Mouse (Mus musculus): ENCODE measurements around the gene B3gnt9. TPM values are rescaled to one million over a fixed set of nuclear protein-coding genes. Genes with fewer than 3 reads are reported as not detected.
A peak's percentile ranks its signal among the peaks of the same experiment; 100 is the strongest.

Gene B3gnt9
- 9.6 and 13.5 TPM in 2 replicates for polyA plus RNA-seq (2015; fragmentation: Nextera tagmentation; extraction: Ambion mirVana)

DNA sequence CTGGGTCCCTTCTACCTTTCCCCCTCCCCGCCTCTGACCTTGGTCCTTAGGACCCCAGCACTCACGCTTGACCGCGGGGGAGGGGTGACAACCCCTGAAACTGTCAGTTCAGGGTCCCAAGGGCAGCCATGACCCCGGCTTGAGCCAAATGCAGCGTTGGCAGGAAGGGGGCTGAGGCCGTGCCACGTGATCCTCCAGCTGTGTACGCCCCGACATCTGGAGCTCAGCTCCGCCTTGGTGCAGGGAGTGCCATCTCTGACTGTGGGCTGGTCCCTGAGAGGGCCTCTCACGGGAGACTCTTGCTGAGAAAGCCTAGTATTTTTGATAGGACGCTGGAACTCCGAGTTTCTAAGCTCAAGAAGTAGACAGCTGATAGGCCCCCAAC lies at the start of gene B3gnt9:
Gene B3gnt9, minus strand, starts transcription at position 188 of the 385 bp plus-strand sequence.
- WGBS: under 1% methylated on average over 14 of the region's 14 CpGs
- Histone ChIP-seq H3K4me2 (peak within 1 kb of the TSS; percentile 100), H3K27me3 (peaks cover 49% of the 10 kb centered on the region), H3K27ac (peak within 1 kb of the TSS; percentile 85), H3K9me3 (replicated peaks) (no peaks in the 10 kb centered on the region), H3K4me3 (replicated peaks) (peak within 1 kb of the TSS; percentile 71), H3K36me3 (peaks cover 31% of the 10 kb centered on the region), H3K9ac (peak within 1 kb of the TSS; percentile 65), H3K4me1 (peaks cover 39% of the 10 kb centered on the region)
- ATAC-seq (replicated peaks; ENCODE audit: low FRiP score): peak; percentile 72

DNA sequence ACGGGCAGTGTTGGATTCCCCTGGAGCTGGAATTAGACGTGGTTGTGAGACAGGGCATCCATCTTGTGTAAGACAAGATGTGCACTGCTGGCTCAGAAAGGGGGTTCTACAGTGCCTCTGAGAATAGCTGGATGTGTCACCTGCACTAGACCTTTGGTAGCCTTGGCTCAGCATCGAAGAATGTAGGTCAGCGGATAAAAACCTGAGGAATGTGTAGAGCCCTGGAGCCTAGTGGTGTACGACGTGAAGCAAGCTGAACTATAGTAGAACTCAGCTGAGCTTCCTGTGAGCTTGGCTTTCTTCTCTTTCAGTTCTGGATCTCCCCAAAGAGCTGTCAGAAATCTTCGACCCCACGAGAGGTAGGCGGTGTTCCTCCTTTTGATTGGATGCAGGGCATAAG lies 48.9 kb upstream of the B3gnt9 start:
- H3K4me2 ChIP-seq: no peak overlapping the region
- H3K4me3 ChIP-seq (replicated peaks): no peak overlapping the region
- WGBS: 78% methylated on average over 9 of the region's 9 CpGs
- ATAC-seq (replicated peaks; ENCODE audit: low FRiP score): no peak
- peak overlapping the region; percentile 91; the same call in 1 of the 2 replicates for H3K27ac ChIP-seq
- H3K27me3 ChIP-seq: no peaks in the 10 kb centered on the region
- peaks cover 78% of the 10 kb centered on the region for H3K36me3 ChIP-seq
- no peak overlapping the region for H3K9ac ChIP-seq
- H3K4me1 ChIP-seq: peaks cover 30% of the 10 kb centered on the region
- no peaks in the 10 kb centered on the region for H3K9me3 ChIP-seq (replicated peaks)

DNA sequence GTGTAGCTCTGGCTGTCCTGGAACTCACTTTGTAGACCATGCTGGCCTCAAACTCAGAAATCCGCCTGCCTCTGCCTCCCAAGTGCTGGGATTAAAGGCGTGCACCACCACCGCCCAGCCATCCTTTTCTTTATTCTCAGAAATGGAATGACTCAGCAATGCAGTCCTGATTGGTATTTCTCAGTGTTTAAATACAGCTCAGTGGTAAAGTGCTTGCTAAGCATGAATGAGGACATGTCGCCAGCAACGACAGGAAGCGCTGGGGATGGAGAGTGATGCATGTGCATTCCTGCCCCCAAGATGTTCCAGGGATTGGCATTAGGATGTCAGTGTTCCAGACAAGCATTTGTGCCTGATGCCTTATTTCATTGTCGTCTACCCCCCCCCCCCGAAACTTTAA lies 48.4 kb upstream of the B3gnt9 start:
- H3K36me3 ChIP-seq: peaks cover 78% of the 10 kb centered on the region
- no peak overlapping the region for H3K27ac ChIP-seq
- H3K4me3 ChIP-seq (replicated peaks): no peak overlapping the region
- no peaks in the 10 kb centered on the region for H3K9me3 ChIP-seq (replicated peaks)
- H3K27me3 ChIP-seq: no peaks in the 10 kb centered on the region
- H3K4me1 ChIP-seq: peaks cover 34% of the 10 kb centered on the region
- no peak for ATAC-seq (replicated peaks; ENCODE audit: low FRiP score)
- no peak overlapping the region for H3K4me2 ChIP-seq
- no peak overlapping the region for H3K9ac ChIP-seq
- WGBS: 84% methylated on average over 8 of the region's 8 CpGs

DNA sequence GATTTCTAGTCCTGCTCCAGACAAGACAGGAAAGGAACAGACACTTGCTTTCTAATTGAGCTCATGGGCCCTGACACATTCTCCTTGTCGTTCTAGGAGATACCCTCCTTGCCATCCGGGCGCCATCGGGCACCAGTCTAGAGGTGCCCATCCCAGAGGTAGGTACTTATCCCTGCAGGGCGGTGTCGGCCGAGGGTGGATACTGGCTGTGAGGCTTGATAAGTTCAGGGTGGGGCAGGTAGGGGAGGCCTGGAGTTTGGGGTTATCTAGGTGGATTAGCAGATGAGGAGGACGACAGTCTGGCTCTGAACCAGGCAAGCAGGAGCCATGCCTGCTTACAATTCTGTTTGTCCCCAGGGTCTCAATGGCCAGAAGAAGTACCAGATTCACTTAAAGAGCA lies 45.0 kb upstream of the B3gnt9 start:
- Histone ChIP-seq H3K27ac (no peak overlapping the region), H3K9me3 (replicated peaks) (no peaks in the 10 kb centered on the region), H3K9ac (no peak overlapping the region), H3K4me3 (replicated peaks) (no peak overlapping the region), H3K4me1 (peaks cover 34% of the 10 kb centered on the region), H3K4me2 (no peak overlapping the region), H3K36me3 (peaks cover 65% of the 10 kb centered on the region), H3K27me3 (no peaks in the 10 kb centered on the region)
- peak; percentile 59; the same call in 1 of the 2 replicates for ATAC-seq (replicated peaks; ENCODE audit: low FRiP score)
- WGBS: 94% methylated on average over 8 of the region's 8 CpGs

DNA sequence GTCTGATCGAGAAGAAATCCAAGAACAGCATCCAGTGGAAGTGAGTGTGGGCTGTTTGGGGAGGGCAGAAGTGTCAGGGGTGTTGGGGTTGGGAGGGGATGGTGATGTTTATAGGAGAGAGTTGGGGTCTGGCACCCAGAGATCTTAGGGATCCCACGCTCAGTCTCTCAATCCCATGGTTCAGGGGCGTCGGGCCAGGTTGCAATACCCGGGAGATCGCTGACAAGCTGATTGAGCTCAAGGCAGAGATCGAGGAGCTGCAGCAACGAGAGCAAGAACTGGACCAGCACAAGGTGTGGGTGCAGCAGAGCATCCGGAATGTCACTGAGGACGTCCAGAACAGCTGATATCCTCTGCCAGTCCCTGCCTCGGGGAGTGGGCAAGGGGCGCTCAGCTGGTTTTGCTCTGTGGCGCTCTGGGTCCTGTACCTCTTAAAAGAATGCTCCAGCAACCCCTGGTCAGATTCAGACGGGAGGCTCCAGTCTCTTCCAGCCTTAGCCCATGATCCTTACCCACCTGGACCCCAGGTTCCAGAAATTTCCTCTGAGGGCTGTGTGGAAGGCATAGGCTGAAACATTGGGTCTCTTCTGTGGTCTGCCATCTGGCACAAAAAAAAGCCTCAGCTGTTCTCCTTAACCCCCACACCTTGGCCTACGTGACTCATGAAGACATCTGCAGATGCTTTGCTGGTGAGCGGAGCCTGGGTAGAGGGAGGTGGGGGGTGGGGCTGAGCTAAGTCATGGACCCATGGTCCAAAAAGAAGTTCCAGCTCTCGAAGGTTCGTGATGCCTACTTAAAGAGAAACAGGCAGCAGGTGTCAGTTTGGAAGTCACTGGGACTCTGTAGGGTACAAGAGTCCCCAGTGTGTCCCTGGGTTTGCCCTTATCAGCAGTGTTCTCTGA lies 43.6 kb upstream of the B3gnt9 start:
- H3K4me3 ChIP-seq (replicated peaks): peak overlapping the region; percentile 100
- peak overlapping the region; percentile 3; the same call in 1 of the 2 replicates for H3K27ac ChIP-seq
- 55% methylated on average over 18 of the region's 18 CpGs for WGBS
- peak overlapping the region; percentile 92 for H3K4me2 ChIP-seq
- H3K27me3 ChIP-seq: no peaks in the 10 kb centered on the region
- no peak for ATAC-seq (replicated peaks; ENCODE audit: low FRiP score)
- no peaks in the 10 kb centered on the region for H3K9me3 ChIP-seq (replicated peaks)
- H3K36me3 ChIP-seq: peaks cover 51% of the 10 kb centered on the region
- peak overlapping the region; percentile 97 for H3K9ac ChIP-seq
- H3K4me1 ChIP-seq: peaks cover 26% of the 10 kb centered on the region

DNA sequence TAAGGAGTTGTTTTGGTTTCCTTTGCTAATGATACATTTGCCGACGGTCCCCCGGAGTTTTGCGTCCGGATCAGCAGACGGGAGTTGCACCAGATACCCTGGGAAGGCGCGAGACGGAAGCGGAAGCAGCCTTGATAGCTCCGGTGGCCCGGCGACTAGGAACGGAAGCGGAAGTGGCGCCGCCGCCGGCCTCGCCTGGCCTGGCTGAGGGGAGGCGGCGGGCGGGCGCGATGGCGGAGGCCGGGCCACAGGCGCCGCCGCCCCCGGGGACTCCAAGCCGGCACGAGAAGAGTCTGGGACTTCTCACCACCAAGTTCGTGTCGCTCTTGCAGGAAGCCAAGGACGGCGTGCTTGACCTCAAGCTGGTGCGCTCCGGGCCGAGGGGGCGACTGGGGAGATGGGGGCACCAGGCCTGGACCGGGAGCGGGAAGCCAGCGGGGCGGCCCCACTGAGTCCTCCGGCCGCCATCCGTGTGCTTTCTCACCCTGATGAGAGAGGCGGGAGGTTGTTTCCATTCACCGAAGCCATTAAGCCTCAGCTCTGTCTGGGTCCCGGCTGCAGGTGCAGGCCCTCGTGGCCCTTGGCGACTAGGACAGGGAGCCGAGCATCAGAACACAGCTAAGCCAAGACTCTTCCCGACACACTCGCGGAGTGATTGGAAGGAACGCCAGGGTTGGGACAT lies 42.7 kb upstream of the B3gnt9 start, which contains the start of gene E2f4:
Gene E2f4, plus strand, starts transcription at position 153 of the 682 bp plus-strand sequence.
- Histone ChIP-seq H3K27ac (peak within 1 kb of the TSS; percentile 80), H3K4me1 (peaks cover 26% of the 10 kb centered on the region), H3K9me3 (replicated peaks) (no peaks in the 10 kb centered on the region), H3K9ac (peak within 1 kb of the TSS; percentile 97), H3K4me3 (replicated peaks) (peak within 1 kb of the TSS; percentile 100), H3K27me3 (no peaks in the 10 kb centered on the region), H3K36me3 (peaks cover 42% of the 10 kb centered on the region), H3K4me2 (peak within 1 kb of the TSS; percentile 92)
- peak; percentile 86 for ATAC-seq (replicated peaks; ENCODE audit: low FRiP score)
- under 1% methylated on average over 58 of the region's 58 CpGs for WGBS

DNA sequence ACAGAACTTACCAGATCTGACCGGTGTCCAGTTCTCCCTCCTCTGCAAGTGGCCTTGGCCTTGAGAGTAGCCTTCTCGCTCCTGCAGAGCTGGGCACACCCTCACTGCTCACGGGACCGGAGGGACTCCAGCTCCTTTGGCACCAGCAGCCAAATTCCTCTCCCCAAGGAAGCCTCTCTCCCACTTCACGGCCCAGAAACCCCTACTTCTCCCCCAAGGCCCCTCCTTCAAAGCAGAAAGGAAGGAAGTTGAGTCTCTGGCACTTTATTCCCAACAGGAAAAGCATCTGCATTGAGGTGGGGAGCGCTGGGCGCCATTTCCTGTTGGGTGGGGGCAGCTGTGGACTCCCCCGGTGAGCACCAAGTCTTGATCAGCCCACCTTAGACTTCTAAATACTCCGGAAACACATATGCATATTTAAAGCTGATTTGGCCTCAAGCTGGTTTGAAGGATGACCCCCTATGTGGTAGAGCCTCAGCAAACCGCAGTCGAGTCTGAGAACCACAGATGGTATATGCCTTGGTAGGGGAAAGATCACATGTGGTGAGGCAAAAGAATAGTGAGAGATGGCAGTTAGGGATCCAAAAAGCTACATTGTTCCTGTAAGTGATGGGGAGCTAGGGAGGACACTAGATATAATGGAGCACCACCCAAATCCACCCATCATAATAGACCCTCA lies 41.1 kb upstream of the B3gnt9 start, which contains the start of gene Exoc3l:
Gene Exoc3l, minus strand, starts transcription at position 207 of the 679 bp plus-strand sequence.
- no peak for ATAC-seq (replicated peaks; ENCODE audit: low FRiP score)
- Histone ChIP-seq H3K9me3 (replicated peaks) (no peaks in the 10 kb centered on the region), H3K9ac (peak within 1 kb of the TSS; percentile 97; the same call in 1 of the 2 replicates)

DNA sequence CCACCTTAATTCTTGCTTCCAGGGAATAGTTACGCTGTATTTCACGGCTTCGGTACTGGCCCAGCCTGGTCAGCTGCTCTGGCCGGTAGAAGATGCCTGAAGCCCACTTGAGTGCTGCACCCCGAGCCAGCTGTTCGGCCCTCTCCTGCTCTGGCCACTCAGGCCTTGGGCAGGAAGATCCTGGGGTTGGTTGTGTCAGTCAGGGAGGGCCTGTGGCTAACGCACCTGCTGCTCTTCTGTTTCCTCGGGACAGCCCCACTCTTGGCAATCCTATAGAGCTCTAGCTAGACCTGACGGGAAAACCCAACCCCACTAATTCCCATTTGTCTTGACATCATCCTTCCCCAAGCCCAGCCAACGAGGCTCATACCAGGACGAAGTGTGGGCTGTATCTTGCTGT lies 40.3 kb upstream of the B3gnt9 start:
- Histone ChIP-seq H3K27ac (peak overlapping the region; percentile 38), H3K9ac (no peak overlapping the region), H3K4me2 (peak overlapping the region; percentile 47), H3K9me3 (replicated peaks) (no peaks in the 10 kb centered on the region), H3K36me3 (peaks cover 18% of the 10 kb centered on the region), H3K4me1 (peaks cover 33% of the 10 kb centered on the region), H3K27me3 (peaks cover 6% of the 10 kb centered on the region), H3K4me3 (replicated peaks) (peak overlapping the region; percentile 34)
- WGBS: 68% methylated on average over 11 of the region's 11 CpGs
- no peak for ATAC-seq (replicated peaks; ENCODE audit: low FRiP score)

More for the DNA sequence above, 41.1 kb upstream of the B3gnt9 start, which contains the start of gene Exoc3l:
- peak within 1 kb of the TSS; percentile 80 for H3K27ac ChIP-seq
- WGBS: 58% methylated on average over 11 of the region's 11 CpGs
- peak within 1 kb of the TSS; percentile 92 for H3K4me2 ChIP-seq
- peaks cover 26% of the 10 kb centered on the region for H3K4me1 ChIP-seq
- peaks cover 25% of the 10 kb centered on the region for H3K36me3 ChIP-seq
- H3K27me3 ChIP-seq: no peaks in the 10 kb centered on the region
- peak within 1 kb of the TSS; percentile 100 for H3K4me3 ChIP-seq (replicated peaks)

DNA sequence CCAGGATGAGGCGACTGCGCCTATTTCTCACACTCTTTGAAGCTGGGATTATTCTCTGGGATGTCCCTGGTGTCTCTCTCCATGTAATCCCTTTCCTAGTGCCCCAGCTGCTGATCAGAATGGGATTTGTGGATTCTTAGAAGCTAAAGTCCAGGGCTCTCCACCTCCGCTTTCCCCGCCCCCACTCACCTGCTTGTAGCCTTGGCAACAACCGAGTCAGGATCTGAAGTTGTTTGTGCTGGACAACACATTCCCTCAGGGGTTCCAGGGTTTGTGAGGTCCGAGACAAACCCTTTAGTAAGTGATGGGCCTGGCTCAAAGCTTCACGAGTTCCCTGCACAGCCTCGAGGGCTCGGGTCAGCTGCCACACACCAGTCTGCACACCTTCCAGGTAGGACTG lies 39.8 kb upstream of the B3gnt9 start:
- H3K27me3 ChIP-seq: peaks cover 11% of the 10 kb centered on the region
- no peak overlapping the region for H3K9ac ChIP-seq
- H3K4me1 ChIP-seq: peaks cover 38% of the 10 kb centered on the region
- H3K27ac ChIP-seq: no peak overlapping the region
- peak overlapping the region; percentile 47 for H3K4me2 ChIP-seq
- peaks cover 13% of the 10 kb centered on the region for H3K36me3 ChIP-seq
- WGBS: 70% methylated on average over 9 of the region's 9 CpGs
- peak overlapping the region; percentile 34 for H3K4me3 ChIP-seq (replicated peaks)
- no peaks in the 10 kb centered on the region for H3K9me3 ChIP-seq (replicated peaks)
- no peak for ATAC-seq (replicated peaks; ENCODE audit: low FRiP score)

DNA sequence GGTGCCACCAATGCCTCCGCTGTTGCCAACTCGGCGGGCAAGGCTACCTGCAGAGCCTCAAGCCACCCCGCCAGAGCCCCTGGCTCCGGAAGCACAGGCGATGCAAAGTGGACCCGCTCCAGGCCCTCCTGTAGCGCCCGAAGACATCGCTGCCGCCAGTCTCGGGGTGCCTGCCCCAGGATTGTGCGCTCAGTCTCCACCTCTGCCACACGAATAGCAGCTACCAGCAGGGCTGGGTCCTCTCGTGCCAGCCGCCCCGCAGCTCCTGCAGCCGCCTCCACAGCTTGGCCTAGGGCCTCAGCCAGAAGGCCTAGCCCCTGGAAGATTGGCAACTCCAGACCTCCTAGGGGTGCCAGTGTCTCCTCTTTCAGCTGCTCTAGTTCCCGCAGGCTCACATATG lies 38.5 kb upstream of the B3gnt9 start:
- 69% methylated on average over 19 of the region's 19 CpGs for WGBS

DNA sequence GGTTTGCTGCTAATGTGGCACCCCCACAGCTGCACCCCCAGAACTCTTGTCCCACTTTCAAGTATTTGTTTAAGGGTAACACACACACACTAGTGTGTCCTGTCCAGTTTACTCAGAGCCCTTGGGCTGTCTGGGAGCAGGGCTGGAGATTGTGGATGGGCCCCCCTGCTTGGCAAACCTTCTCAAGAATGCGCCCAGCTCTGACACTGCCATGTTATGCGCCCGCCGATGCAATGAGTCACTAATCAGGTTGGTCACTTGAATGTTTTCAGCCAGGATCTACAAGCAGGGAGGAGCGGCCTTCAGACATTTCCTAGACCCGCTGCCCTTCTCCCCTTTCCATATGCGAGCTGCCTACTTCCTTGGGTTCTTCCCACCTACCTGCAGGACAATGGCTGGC lies 37.5 kb upstream of the B3gnt9 start:
- H3K4me2 ChIP-seq: no peak overlapping the region
- no peak overlapping the region for H3K27ac ChIP-seq
- H3K36me3 ChIP-seq: no peaks in the 10 kb centered on the region
- 78% methylated on average over 7 of the region's 7 CpGs for WGBS
- peaks cover 11% of the 10 kb centered on the region for H3K27me3 ChIP-seq
- no peaks in the 10 kb centered on the region for H3K9me3 ChIP-seq (replicated peaks)
- ATAC-seq (replicated peaks; ENCODE audit: low FRiP score): no peak
- no peak overlapping the region for H3K4me3 ChIP-seq (replicated peaks)
- peaks cover 43% of the 10 kb centered on the region for H3K4me1 ChIP-seq
- H3K9ac ChIP-seq: no peak overlapping the region

More for the DNA sequence above, 38.5 kb upstream of the B3gnt9 start:
- H3K4me1 ChIP-seq: peaks cover 42% of the 10 kb centered on the region
- ATAC-seq (replicated peaks; ENCODE audit: low FRiP score): no peak
- H3K4me3 ChIP-seq (replicated peaks): no peak overlapping the region
- peaks cover 11% of the 10 kb centered on the region for H3K27me3 ChIP-seq
- H3K36me3 ChIP-seq: no peaks in the 10 kb centered on the region
- H3K9me3 ChIP-seq (replicated peaks): no peaks in the 10 kb centered on the region
- no peak overlapping the region for H3K4me2 ChIP-seq
- H3K27ac ChIP-seq: no peak overlapping the region
- no peak overlapping the region for H3K9ac ChIP-seq
